Mouse (Mus musculus): ENCODE measurements at regions not wholly inside any gene's neighbourhood (a gene's known extent, or its start where the extent isn't known, plus 50 kb on each side); places are given as distances from the start of the nearest gene placed in this dataset.

GRCm38 (mm10) chr2:106256012-106256411, 252.7 kb upstream of the Dnajc24 start:
- DNase-seq, result no peak

- DNase-seq, result no peak
These were observed 231.0 kb upstream of the Dnajc24 start for GRCm38 (mm10) chr2:106234358-106234757.

GRCm38 (mm10) chr2:106231136-106231535, 227.8 kb upstream of the Dnajc24 start:
- DNase-seq, result no peak

- no peak for DNase-seq
These were observed 226.7 kb upstream of the Dnajc24 start for GRCm38 (mm10) chr2:106230021-106230420.

GRCm38 (mm10) chr2:106228249-106228648, 224.9 kb upstream of the Dnajc24 start:
- no peak for DNase-seq

GRCm38 (mm10) chr2:106216169-106216568, 212.8 kb upstream of the Dnajc24 start:
- no peak for DNase-seq

GRCm38 (mm10) chr2:106213740-106214139, 210.4 kb upstream of the Dnajc24 start:
- no peak for DNase-seq

GRCm38 (mm10) chr2:106210773-106211172, 207.4 kb upstream of the Dnajc24 start:
- no peak for DNase-seq

GRCm38 (mm10) chr2:106208767-106209250, 205.5 kb upstream of the Dnajc24 start:
- DNase-seq, result no peak

- DNase-seq, result no peak
These were observed 196.8 kb upstream of the Dnajc24 start for GRCm38 (mm10) chr2:106200130-106200529.

GRCm38 (mm10) chr2:106195170-106195569, 191.8 kb upstream of the Dnajc24 start:
- no peak for DNase-seq

- peak; percentile 49 for DNase-seq
These were observed 191.1 kb upstream of the Dnajc24 start for GRCm38 (mm10) chr2:106194369-106195023.

- DNase-seq, result no peak
These were observed 190.6 kb upstream of the Dnajc24 start for GRCm38 (mm10) chr2:106193889-106194347.

- DNase-seq, result no peak
These were observed 187.4 kb upstream of the Dnajc24 start for GRCm38 (mm10) chr2:106190579-106191322.

GRCm38 (mm10) chr2:106183651-106184050, 180.3 kb upstream of the Dnajc24 start:
- no peak for DNase-seq

GRCm38 (mm10) chr2:106182051-106182450, 178.7 kb upstream of the Dnajc24 start:
- DNase-seq, result no peak

- DNase-seq, result no peak
These were observed 159.3 kb upstream of the Dnajc24 start for GRCm38 (mm10) chr2:106162681-106163080.

- no peak for DNase-seq
These were observed 158.5 kb upstream of the Dnajc24 start for GRCm38 (mm10) chr2:106161877-106162276.

GRCm38 (mm10) chr2:106149701-106150100, 146.4 kb upstream of the Dnajc24 start:
- DNase-seq, result no peak

- no peak for DNase-seq
These were observed 137.6 kb upstream of the Dnajc24 start for GRCm38 (mm10) chr2:106140931-106141330.

- DNase-seq, result no peak
These were observed 97.7 kb upstream of the Dnajc24 start for GRCm38 (mm10) chr2:106101002-106101401.

GRCm38 (mm10) chr2:106086121-106086520, 82.8 kb upstream of the Dnajc24 start:
- DNase-seq, result no peak

- DNase-seq, result no peak
These were observed 80.8 kb upstream of the Dnajc24 start for GRCm38 (mm10) chr2:106083801-106084800.

Measured in right cerebral cortex, postnatal 25 days (tissue).